Mouse (Mus musculus) myocyte (in vitro differentiated cells): ENCODE data around the gene Ttc32. TPM values are rescaled to one million over a fixed set of nuclear protein-coding genes. Genes with fewer than 3 reads are reported as not detected.

Source experiments
- H3K27me3 ChIP-seq: one replicate; pipeline ENCODE4 v1.6.1; 2011; ENCODE audit not compliant: control insufficient read depth, insufficient read depth, insufficient read length
- H3K36me3 ChIP-seq: one replicate; pipeline ENCODE4 v1.6.1; 2011; ENCODE audit not compliant: control insufficient read depth, insufficient read depth
- H3K4me2 ChIP-seq: one replicate; pipeline ENCODE4 v1.6.1; 2011; ENCODE audit warnings: low read depth, control low read depth
- H3K4me3 ChIP-seq: one replicate; pipeline ENCODE4 v1.5.1; 2011; ENCODE audit warnings: mild to moderate bottlenecking, control low read depth, moderate library complexity
- H3K79me2 ChIP-seq: one replicate; pipeline ENCODE4 v1.6.1; 2011; ENCODE audit not compliant: control insufficient read depth, insufficient read depth
- H3ac ChIP-seq: one replicate; pipeline ENCODE4 v1.6.1; 2011; ENCODE audit not compliant: control insufficient read depth, insufficient read length
- CEBPB ChIP-seq: IDR thresholded peaks from 2 replicates; pipeline ENCODE4 v1.6.1; 2011; ENCODE audit warnings: mild to moderate bottlenecking, moderate library complexity; ENCODE audit not compliant: poor library complexity, insufficient read depth, severe bottlenecking
- E2F4 ChIP-seq: IDR thresholded peaks from one replicate; pipeline ENCODE4 v1.6.1; 2011; ENCODE audit warnings: mild to moderate bottlenecking, control low read depth, moderate library complexity; ENCODE audit not compliant: insufficient read depth
- MAX ChIP-seq: IDR thresholded peaks from one replicate; pipeline ENCODE4 v1.6.1; 2011; ENCODE audit warnings: low read depth, mild to moderate bottlenecking, control low read depth
- MYOD1 ChIP-seq, 3 experiments: IDR thresholded peaks; one replicate each; pipeline ENCODE4 v1.6.1; 2011; ENCODE audit warnings: control low read depth in 2 of 3, low read depth in 2 of 3, mild to moderate bottlenecking in 2 of 3, moderate library complexity in 1 of 3; ENCODE audit not compliant: insufficient read length in 2 of 3, control insufficient read depth in 1 of 3
- MYOG ChIP-seq, 3 experiments: IDR thresholded peaks; one replicate each; pipeline ENCODE4 v1.6.1; 2011; ENCODE audit warnings: control low read depth in 2 of 3, low read depth in 2 of 3, mild to moderate bottlenecking in 2 of 3; ENCODE audit not compliant: insufficient read length in 2 of 3, control insufficient read depth in 1 of 3, insufficient read depth in 1 of 3
- POLR2A ChIP-seq: IDR thresholded peaks from one replicate; pipeline ENCODE4 v1.6.1; 2011; ENCODE audit warnings: low read depth, mild to moderate bottlenecking, control low read depth, moderate library complexity; ENCODE audit not compliant: insufficient read length
- POLR2AphosphoS2 ChIP-seq: IDR thresholded peaks from one replicate; pipeline ENCODE4 v1.6.1; 2011; ENCODE audit warnings: low read depth, control low read depth; ENCODE audit not compliant: insufficient read length
- REST ChIP-seq: IDR thresholded peaks from one replicate; pipeline ENCODE4 v1.6.1; 2011; ENCODE audit warnings: mild to moderate bottlenecking, control low read depth, moderate library complexity; ENCODE audit not compliant: insufficient read depth, insufficient read length
- SRF ChIP-seq: IDR thresholded peaks from one replicate; pipeline ENCODE4 v1.6.1; 2011; ENCODE audit warnings: low read depth; ENCODE audit not compliant: control insufficient read depth, insufficient read length
- TCF12 ChIP-seq: IDR thresholded peaks from one replicate; pipeline ENCODE4 v1.6.1; 2011; ENCODE audit warnings: mild to moderate bottlenecking, control low read depth; ENCODE audit not compliant: poor library complexity, insufficient read depth, severe bottlenecking
- TCF3 ChIP-seq: IDR thresholded peaks from one replicate; pipeline ENCODE4 v1.6.1; 2011; ENCODE audit warnings: low read depth, control low read depth; ENCODE audit not compliant: insufficient read length
- USF1 ChIP-seq: IDR thresholded peaks from one replicate; pipeline ENCODE4 v1.6.1; 2011; ENCODE audit warnings: low read depth, mild to moderate bottlenecking, control low read depth, moderate library complexity
- polyA plus RNA-seq: library from polyadenylated mRNA; unstranded; fragments of >200 nt; fragmentation: generic; extraction: Trizol; gene quantifications from one replicate; pipeline ENCODE4 v1.2.1, GENCODE M21; 2012; ENCODE audit warnings: missing spikeins

The Ttc32 gene
- polyA plus RNA-seq, 1 experiment: 4.5 TPM

DNA sequence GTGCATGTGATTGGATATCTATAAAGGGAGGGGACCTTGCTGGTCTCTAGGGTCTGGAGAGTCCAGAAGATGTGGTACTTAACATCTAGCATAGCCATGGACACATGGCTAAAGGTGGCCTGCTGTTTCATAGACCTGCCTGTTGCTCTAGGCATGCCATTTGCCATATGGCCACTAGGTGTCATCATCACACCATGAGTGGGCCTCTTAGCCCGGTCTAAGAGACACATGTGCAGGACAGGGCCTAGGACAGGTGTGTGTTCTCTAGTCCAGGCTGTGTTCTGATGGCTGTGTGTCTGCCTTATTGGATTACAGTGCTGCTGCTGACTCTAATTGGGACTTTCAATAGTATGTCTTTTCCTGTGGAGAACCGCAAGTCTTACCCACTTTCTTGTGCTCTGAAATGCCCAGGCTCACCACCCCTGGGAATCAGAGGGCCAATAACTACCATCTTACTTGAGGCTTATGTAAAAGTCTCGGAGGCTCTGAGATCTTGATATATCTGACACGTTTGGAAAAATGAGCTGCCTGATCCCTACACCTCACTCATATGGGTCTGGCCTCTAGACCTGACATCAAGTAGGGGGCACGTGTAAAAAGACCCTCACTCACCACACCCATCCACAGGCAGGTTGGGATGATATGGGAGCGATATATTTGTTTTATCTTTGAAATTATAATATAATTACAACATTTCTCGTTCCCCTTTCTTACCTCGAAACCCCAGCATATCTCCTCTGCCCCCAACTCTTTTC is 22.5 kb downstream of the Ttc32 start:
- Histone ChIP-seq H3K27me3 (no peaks in the 10 kb centered on the region), H3K36me3 (no peaks in the 10 kb centered on the region), H3K4me2 (no peak overlapping the region), H3K79me2 (no peaks in the 10 kb centered on the region), H3K4me3 (no peak overlapping the region), H3ac (no peak overlapping the region)
- TF ChIP-seq POLR2AphosphoS2 (no peak), MYOD1 (IDR thresholded peaks at IDR 0.05; ENCODE audit: control insufficient read depth in 1 of 3, insufficient read length in 2 of 3, low read depth in 2 of 3) (peak in 2 of 3 experiments; percentile 81 to 84), REST (no peak), TCF12 (no peak), USF1 (no peak), MYOG (IDR thresholded peaks at IDR 0.05; ENCODE audit: control insufficient read depth in 1 of 3, insufficient read depth in 1 of 3, insufficient read length in 2 of 3, low read depth in 2 of 3) (peak; percentile 31 to 76 (median 35)), TCF3 (no peak), SRF (no peak), MAX (no peak), E2F4 (no peak), POLR2A (no peak), CEBPB (no peak)

DNA sequence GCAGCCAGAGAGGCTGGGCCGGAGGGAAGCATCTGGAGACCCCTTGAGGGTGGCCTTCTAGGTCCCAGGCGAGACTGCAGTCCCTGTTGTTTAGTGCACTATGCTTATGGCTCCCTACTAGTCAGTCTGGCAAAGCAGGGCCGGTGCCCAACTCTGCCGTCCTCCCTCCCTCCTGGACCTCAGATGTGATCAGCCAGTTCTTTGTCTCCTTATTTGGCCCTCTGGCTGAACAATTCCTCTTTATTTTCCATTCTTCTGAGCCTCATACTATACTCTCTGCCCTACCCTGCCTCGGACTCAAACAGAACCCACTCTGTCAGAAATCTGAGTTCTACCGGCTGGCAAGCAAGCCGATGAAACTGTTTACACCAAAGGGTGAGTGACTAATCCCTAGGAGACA is 23.5 kb downstream of the Ttc32 start:
- Histone ChIP-seq H3K4me3 (no peak overlapping the region), H3K36me3 (no peaks in the 10 kb centered on the region), H3K27me3 (no peaks in the 10 kb centered on the region), H3ac (no peak overlapping the region), H3K79me2 (no peaks in the 10 kb centered on the region), H3K4me2 (no peak overlapping the region)
- TF ChIP-seq MAX: no peak
- TF ChIP-seq SRF: no peak
- no peak for TF ChIP-seq POLR2A
- TF ChIP-seq TCF12: no peak
- TF ChIP-seq E2F4: no peak
- TF ChIP-seq MYOD1 (IDR thresholded peaks at IDR 0.05; ENCODE audit: control insufficient read depth in 1 of 3, insufficient read length in 2 of 3, low read depth in 2 of 3): no peak
- no peak for TF ChIP-seq POLR2AphosphoS2
- no peak for TF ChIP-seq MYOG (IDR thresholded peaks at IDR 0.05; ENCODE audit: control insufficient read depth in 1 of 3, insufficient read depth in 1 of 3, insufficient read length in 2 of 3, low read depth in 2 of 3)
- no peak for TF ChIP-seq CEBPB
- TF ChIP-seq TCF3: no peak
- no peak for TF ChIP-seq USF1
- TF ChIP-seq REST: no peak

DNA sequence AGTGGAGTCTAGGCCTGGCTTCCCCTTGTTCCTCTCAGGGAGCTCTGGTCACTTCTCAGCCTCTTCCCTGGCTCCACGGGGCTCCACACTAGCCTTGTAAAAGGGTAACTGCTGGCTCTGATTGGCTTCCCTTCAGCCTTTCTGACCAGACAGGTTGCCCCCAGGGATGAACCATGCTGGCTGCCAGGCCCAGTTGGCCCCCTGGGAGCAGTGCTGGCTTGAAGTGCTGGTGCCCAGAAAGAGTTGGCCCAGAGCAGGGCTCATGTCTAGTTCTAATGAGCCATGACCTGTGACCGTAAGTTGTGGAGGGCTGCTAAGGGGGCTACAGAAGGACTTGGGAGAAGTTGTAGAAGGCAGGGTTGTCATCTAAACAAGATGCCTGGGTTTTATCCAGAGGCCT is 24.2 kb downstream of the Ttc32 start:
- Histone ChIP-seq H3K4me2 (no peak overlapping the region), H3ac (no peak overlapping the region), H3K4me3 (no peak overlapping the region), H3K79me2 (no peaks in the 10 kb centered on the region), H3K36me3 (no peaks in the 10 kb centered on the region), H3K27me3 (no peaks in the 10 kb centered on the region)
- no peak for TF ChIP-seq SRF
- no peak for TF ChIP-seq POLR2A
- TF ChIP-seq TCF12: no peak
- TF ChIP-seq TCF3: no peak
- no peak for TF ChIP-seq POLR2AphosphoS2
- TF ChIP-seq USF1: no peak
- TF ChIP-seq MYOG (IDR thresholded peaks at IDR 0.05; ENCODE audit: control insufficient read depth in 1 of 3, insufficient read depth in 1 of 3, insufficient read length in 2 of 3, low read depth in 2 of 3): no peak
- no peak for TF ChIP-seq MYOD1 (IDR thresholded peaks at IDR 0.05; ENCODE audit: control insufficient read depth in 1 of 3, insufficient read length in 2 of 3, low read depth in 2 of 3)
- TF ChIP-seq CEBPB: no peak
- TF ChIP-seq E2F4: no peak
- TF ChIP-seq MAX: no peak
- no peak for TF ChIP-seq REST

DNA sequence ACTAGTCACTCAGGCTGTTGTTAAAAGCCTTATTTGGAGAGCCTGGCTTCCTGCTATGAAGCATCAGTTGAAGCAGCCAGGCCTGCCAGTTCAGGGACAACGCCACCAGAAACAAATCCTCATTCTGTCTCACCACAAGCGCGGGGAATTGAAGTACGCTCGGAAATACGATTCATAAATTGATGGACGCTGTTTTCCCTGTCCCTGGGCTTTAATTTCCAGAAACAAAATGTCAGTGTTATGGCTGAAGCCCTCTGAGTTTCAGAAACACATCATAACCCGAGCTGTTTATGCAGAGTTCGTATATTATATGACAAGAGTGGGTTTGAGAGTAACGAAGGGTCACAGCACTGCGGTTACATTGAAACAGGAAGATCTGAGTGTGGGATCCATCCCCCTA is 25.5 kb downstream of the Ttc32 start:
- no peaks in the 10 kb centered on the region for H3K27me3 ChIP-seq

More for the DNA sequence above, 25.5 kb downstream of the Ttc32 start:
- no peaks in the 10 kb centered on the region for H3K36me3 ChIP-seq
- no peaks in the 10 kb centered on the region for H3K79me2 ChIP-seq
- no peak overlapping the region for H3ac ChIP-seq
- TF ChIP-seq USF1 (no peak), POLR2AphosphoS2 (no peak), MAX (no peak), REST (no peak), MYOG (IDR thresholded peaks at IDR 0.05; ENCODE audit: control insufficient read depth in 1 of 3, insufficient read depth in 1 of 3, insufficient read length in 2 of 3, low read depth in 2 of 3) (no peak), TCF3 (no peak), SRF (no peak), POLR2A (no peak), MYOD1 (IDR thresholded peaks at IDR 0.05; ENCODE audit: control insufficient read depth in 1 of 3, insufficient read length in 2 of 3, low read depth in 2 of 3) (no peak), TCF12 (no peak), E2F4 (no peak), CEBPB (no peak)
- H3K4me3 ChIP-seq: no peak overlapping the region
- no peak overlapping the region for H3K4me2 ChIP-seq
